ENCODE assay signal across 8 mouse cellular contexts in the genomic region with DNA sequence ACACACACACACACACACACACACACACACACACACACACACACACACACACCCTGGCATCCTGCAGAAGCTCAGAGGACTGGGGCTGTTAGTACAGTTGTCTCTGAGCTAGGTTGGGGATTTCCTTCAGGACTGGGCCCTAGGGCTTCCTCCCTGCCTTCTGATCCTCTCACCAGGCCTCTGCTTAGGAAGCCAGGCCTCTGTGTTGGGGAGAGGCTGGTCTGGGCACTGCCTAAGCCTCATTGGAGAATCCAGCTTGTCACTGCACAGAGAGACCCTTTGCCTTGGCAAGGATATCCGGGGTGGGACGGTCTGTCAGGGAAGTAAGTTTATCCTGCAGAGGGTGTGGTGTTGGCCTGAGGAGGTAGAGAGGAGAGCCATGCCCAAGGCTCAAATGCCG. TPM values are rescaled to one million over a fixed set of nuclear protein-coding genes. Genes with fewer than 3 reads are reported as not detected.
DNase-seq lines count a peak whose midpoint lies in the region; ATAC-seq lines count a peak whose summit lies in the region.

No protein-coding gene starts in this region.

- H3K27me3 ChIP-seq in heart, embryonic 10.5 days (ENCODE audit: insufficient read depth, poor library complexity, severe bottlenecking), result no peaks in the 10 kb centered on the region
- peaks cover 15% of the 10 kb centered on the region for H3K27me3 ChIP-seq in embryonic facial prominence, embryonic 10.5 days (replicated peaks; ENCODE audit: low read depth, poor library complexity, severe bottlenecking)
- peaks cover 5% of the 10 kb centered on the region; the same call in 1 of the 2 replicates for H3K27me3 ChIP-seq in midbrain, embryonic 13.5 days

- no peak for ATAC-seq in midbrain, embryonic 13.5 days

- WGBS in heart, embryonic 10.5 days, result 23% methylated on average over 3 of the region's 3 CpGs
- 36% methylated on average over 3 of the region's 3 CpGs for WGBS in embryonic facial prominence, embryonic 10.5 days
- 49% methylated on average over 3 of the region's 3 CpGs for WGBS in midbrain, embryonic 13.5 days

- no peak overlapping the region for H3K9ac ChIP-seq in midbrain, embryonic 13.5 days (replicated peaks)

- peak overlapping the region; percentile 82 for H3K4me3 ChIP-seq in heart, embryonic 10.5 days
- peak overlapping the region; percentile 72 for H3K4me3 ChIP-seq in embryonic facial prominence, embryonic 10.5 days
- no peak overlapping the region for H3K4me3 ChIP-seq in midbrain, embryonic 13.5 days (replicated peaks)

- intact Hi-C loops in heart, postnatal 10 days (cut with DNase I), result no loop called here

- H3K36me3 ChIP-seq in heart, embryonic 10.5 days, result peaks cover 4% of the 10 kb centered on the region; the same call in 1 of the 2 replicates
- no peaks in the 10 kb centered on the region for H3K36me3 ChIP-seq in embryonic facial prominence, embryonic 10.5 days (replicated peaks)
- H3K36me3 ChIP-seq in midbrain, embryonic 13.5 days, result no peaks in the 10 kb centered on the region

- DNase-seq in heart, embryonic 10.5 days (ENCODE audit: low spot score), result no peak
- DNase-seq in heart, postnatal 10 days, result no peak
- DNase-seq in embryonic facial prominence, embryonic 10.5 days (ENCODE audit: low spot score), result no peak
- peak; percentile 53 for DNase-seq in kidney, postnatal 10 days
- no peak for DNase-seq in c-Kit-positive CD71-positive TER-119-positive erythroid progenitor cells, embryonic 14.5 days (ENCODE audit: low spot score)
- DNase-seq in spleen, adult 12 weeks (ENCODE audit: low spot score), result no peak
- no peak for DNase-seq in adrenal gland, postnatal 36 days

- no peaks in the 10 kb centered on the region for H3K9me3 ChIP-seq in heart, embryonic 10.5 days
- no peaks in the 10 kb centered on the region for H3K9me3 ChIP-seq in embryonic facial prominence, embryonic 10.5 days
- H3K9me3 ChIP-seq in midbrain, embryonic 13.5 days, result no peaks in the 10 kb centered on the region

- H3K4me2 ChIP-seq in midbrain, embryonic 13.5 days (replicated peaks), result peak overlapping the region; percentile 12

- H3K27ac ChIP-seq in heart, embryonic 10.5 days, result peak overlapping the region; percentile 90
- peak overlapping the region; percentile 80 for H3K27ac ChIP-seq in embryonic facial prominence, embryonic 10.5 days (replicated peaks)
- no peak overlapping the region for H3K27ac ChIP-seq in midbrain, embryonic 13.5 days

- peaks cover 75% of the 10 kb centered on the region for H3K4me1 ChIP-seq in heart, embryonic 10.5 days
- H3K4me1 ChIP-seq in embryonic facial prominence, embryonic 10.5 days, result peaks cover 72% of the 10 kb centered on the region
- peaks cover 56% of the 10 kb centered on the region for H3K4me1 ChIP-seq in midbrain, embryonic 13.5 days (replicated peaks)

RNA-seq across cellular contexts. Expression of a gene that starts 10.4 kb away (rescaled TPM):
- 202 and 238 TPM in 2 replicates for polyA plus RNA-seq in heart, embryonic 10.5 days (2016; fragmentation: Nextera tagmentation; extraction: Ambion mirVana)
- 100 to 1,000 TPM; 107 to 117 TPM for total RNA-seq in heart, postnatal 10 days (2021)
- 47.4 and 51.9 TPM in 2 replicates for polyA plus RNA-seq in embryonic facial prominence, embryonic 10.5 days (2016; fragmentation: Nextera tagmentation; extraction: Ambion mirVana)
- 13.9 and 16.0 TPM in 2 replicates for polyA plus RNA-seq in midbrain, embryonic 13.5 days (2015; fragmentation: Nextera tagmentation; extraction: Ambion mirVana)
- 10 to 100 TPM; 73.3 to 99.3 TPM for total RNA-seq in adrenal gland, postnatal 36 days (2021)

RNA-seq across cellular contexts. Expression of a gene that starts 35.6 kb away (rescaled TPM):
- polyA plus RNA-seq in heart, embryonic 10.5 days (2016; fragmentation: Nextera tagmentation; extraction: Ambion mirVana), result 63.2 and 65.3 TPM in 2 replicates
- 10 to 100 TPM; 35.4 to 36.7 TPM for total RNA-seq in heart, postnatal 10 days (2021)
- polyA plus RNA-seq in embryonic facial prominence, embryonic 10.5 days (2016; fragmentation: Nextera tagmentation; extraction: Ambion mirVana), result 29.0 and 32.2 TPM in 2 replicates
- polyA plus RNA-seq in midbrain, embryonic 13.5 days (2015; fragmentation: Nextera tagmentation; extraction: Ambion mirVana), result 12.5 and 14.8 TPM in 2 replicates
- total RNA-seq in adrenal gland, postnatal 36 days (2021), result 10 to 100 TPM; 45.8 to 51.9 TPM

RNA-seq across cellular contexts. Expression of a gene that starts 48.9 kb away (rescaled TPM):
- 2,290 and 3,821 TPM in 2 replicates for polyA plus RNA-seq in heart, embryonic 10.5 days (2016; fragmentation: Nextera tagmentation; extraction: Ambion mirVana)
- total RNA-seq in heart, postnatal 10 days (2021), result 100 to 1,000 TPM; 610 to 792 TPM
- 5.5 and 7.9 TPM in 2 replicates for polyA plus RNA-seq in embryonic facial prominence, embryonic 10.5 days (2016; fragmentation: Nextera tagmentation; extraction: Ambion mirVana)
- polyA plus RNA-seq in midbrain, embryonic 13.5 days (2015; fragmentation: Nextera tagmentation; extraction: Ambion mirVana), result 0.20 and 0.34 TPM in 2 replicates
- under 1 TPM in 1 of 2 experiments, not detected in 1; 0.33 TPM for total RNA-seq in adrenal gland, postnatal 36 days (2021)

Comparison
In these comparisons a context has a peak if more than half of its experiments do, and no peak if none do; other contexts are left out.
1. RNA of a gene that starts 48.9 kb away (polyA plus RNA-seq): 2,290 to 3,821 TPM in heart, embryonic 10.5 days; 5.5 to 7.9 TPM in embryonic facial prominence, embryonic 10.5 days and 0.20 to 0.34 TPM in midbrain, embryonic 13.5 days; every median in the first group is over 100 times any median in the second.